Mouse (Mus musculus): ENCODE measurements at regions not wholly inside any gene's neighbourhood (a gene's known extent, or its start where the extent isn't known, plus 50 kb on each side); places are given as distances from the start of the nearest gene placed in this dataset.

DNA sequence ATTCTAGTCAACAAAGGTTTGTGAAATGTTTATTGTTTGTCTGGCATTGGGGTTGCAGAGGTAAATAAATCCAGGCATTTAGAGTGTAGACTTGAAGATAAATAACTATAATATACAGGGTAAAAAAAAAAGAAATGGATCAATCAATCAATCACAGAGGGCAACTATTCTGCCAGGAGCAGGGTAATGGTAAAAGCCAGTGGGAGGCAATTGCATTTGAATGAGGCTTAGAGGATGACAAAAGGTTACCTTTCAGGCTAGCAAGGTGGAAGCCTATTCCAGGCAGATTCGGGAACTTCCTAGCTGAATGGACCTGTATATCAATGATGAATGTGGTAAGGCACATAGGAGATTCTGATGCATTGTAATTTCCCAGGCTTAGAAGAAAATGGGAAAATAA is 557.6 kb downstream of the Cdk5rap2 start:
- no peaks in the 10 kb centered on the region for H3K36me3 ChIP-seq (ENCODE audit: control insufficient read depth, insufficient read depth, low read length)
- H3K27me3 ChIP-seq (ENCODE audit: control insufficient read depth, insufficient read depth, low read length): no peaks in the 10 kb centered on the region
- WGBS: 43% methylated on average over 1 of the region's 1 CpGs
- no peak overlapping the region for H3K27ac ChIP-seq (ENCODE audit: low read depth, low read length)
- H3K9ac ChIP-seq (ENCODE audit: low read length): no peak overlapping the region
- H3K4me2 ChIP-seq: no peak overlapping the region
- no peaks in the 10 kb centered on the region for H3K9me3 ChIP-seq (ENCODE audit: control insufficient read depth, low read length)
- no peak for DNase-seq (ENCODE audit: low spot score, missing footprints)
- ATAC-seq (ENCODE audit: low FRiP score): no peak
- no peaks in the 10 kb centered on the region for H3K4me1 ChIP-seq (ENCODE audit: control insufficient read depth, insufficient read depth, low read length)
- H3K4me3 ChIP-seq (ENCODE audit: low read depth, low read length): no peak overlapping the region

DNA sequence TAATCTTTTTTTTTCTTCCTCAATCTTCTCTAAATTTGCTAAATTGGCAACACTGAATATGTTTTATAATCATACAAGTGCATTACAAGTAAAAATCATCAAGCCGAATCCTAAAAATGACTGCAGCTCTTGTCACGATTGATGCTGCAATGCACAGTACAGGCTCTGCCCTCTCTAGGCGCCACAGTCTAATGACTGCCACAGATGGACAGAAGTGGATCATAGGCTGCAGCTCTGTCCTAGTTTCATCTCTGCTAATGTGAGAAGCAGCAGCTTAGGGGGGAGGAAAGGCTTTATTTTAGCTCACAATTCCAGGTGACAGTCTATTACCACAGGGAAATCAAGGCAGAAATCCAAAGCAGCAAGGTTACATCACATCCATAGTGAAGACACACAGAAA is 560.8 kb downstream of the Cdk5rap2 start:
- no peaks in the 10 kb centered on the region for H3K27me3 ChIP-seq (ENCODE audit: control insufficient read depth, insufficient read depth, low read length)
- H3K27ac ChIP-seq (ENCODE audit: low read depth, low read length): no peak overlapping the region
- H3K4me1 ChIP-seq (ENCODE audit: control insufficient read depth, insufficient read depth, low read length): no peaks in the 10 kb centered on the region
- 87% methylated on average over 3 of the region's 3 CpGs for WGBS
- H3K4me2 ChIP-seq: no peak overlapping the region
- DNase-seq (ENCODE audit: low spot score, missing footprints) (no peak), ATAC-seq (ENCODE audit: low FRiP score) (no peak)
- H3K9ac ChIP-seq (ENCODE audit: low read length): no peak overlapping the region
- no peaks in the 10 kb centered on the region for H3K9me3 ChIP-seq (ENCODE audit: control insufficient read depth, low read length)
- H3K36me3 ChIP-seq (ENCODE audit: control insufficient read depth, insufficient read depth, low read length): no peaks in the 10 kb centered on the region
- H3K4me3 ChIP-seq (ENCODE audit: low read depth, low read length): no peak overlapping the region

DNA sequence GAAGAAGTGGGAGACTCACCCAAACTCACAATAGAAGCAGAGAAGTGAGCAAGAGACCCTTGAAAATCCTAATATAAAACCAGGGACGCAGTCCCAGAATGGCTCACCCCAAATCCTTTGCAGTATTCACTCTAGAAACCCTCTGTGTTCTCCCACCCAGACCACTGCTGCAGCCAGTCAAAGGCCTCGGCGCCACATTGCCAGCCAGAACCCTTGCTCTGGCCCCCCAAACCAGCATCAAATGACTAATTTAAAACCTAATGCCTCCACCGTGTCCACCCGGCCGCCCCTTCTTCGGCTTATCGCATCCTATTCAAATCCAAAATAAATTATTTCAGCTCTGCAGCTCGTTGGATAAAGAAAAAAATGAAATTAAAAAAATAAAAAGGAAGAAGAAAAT is 570.4 kb downstream of the Cdk5rap2 start:
- no peak overlapping the region for H3K27ac ChIP-seq (ENCODE audit: low read depth, low read length)
- no peaks in the 10 kb centered on the region for H3K9me3 ChIP-seq (ENCODE audit: control insufficient read depth, low read length)
- H3K9ac ChIP-seq (ENCODE audit: low read length): no peak overlapping the region
- WGBS: 62% methylated on average over 9 of the region's 9 CpGs
- H3K27me3 ChIP-seq (ENCODE audit: control insufficient read depth, insufficient read depth, low read length): no peaks in the 10 kb centered on the region
- no peak overlapping the region for H3K4me3 ChIP-seq (ENCODE audit: low read depth, low read length)
- peaks cover 4% of the 10 kb centered on the region for H3K4me1 ChIP-seq (ENCODE audit: control insufficient read depth, insufficient read depth, low read length)
- ATAC-seq (ENCODE audit: low FRiP score) (peak; percentile 52), DNase-seq (ENCODE audit: low spot score, missing footprints) (no peak)
- H3K36me3 ChIP-seq (ENCODE audit: control insufficient read depth, insufficient read depth, low read length): no peaks in the 10 kb centered on the region
- no peak overlapping the region for H3K4me2 ChIP-seq

DNA sequence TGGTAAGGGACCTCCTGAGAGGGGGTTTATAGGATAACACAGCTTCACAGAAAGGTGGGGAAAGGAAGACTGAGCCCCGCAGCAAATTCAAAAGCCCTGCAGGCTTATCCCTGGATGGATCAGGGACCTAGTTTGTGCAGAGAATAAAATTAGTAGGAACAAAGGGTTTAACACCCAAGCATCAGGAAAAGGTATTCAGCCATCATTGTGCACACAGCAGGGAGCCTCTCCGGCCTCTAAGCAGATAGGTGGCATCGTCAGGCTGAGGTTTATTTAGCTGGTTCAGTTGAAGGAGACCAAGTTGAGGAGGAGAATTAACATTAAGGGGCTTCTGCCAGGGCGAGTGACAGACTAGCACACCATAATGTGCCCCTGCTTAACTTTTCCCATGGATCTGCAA is 571.3 kb downstream of the Cdk5rap2 start:
- Histone ChIP-seq H3K4me1 (ENCODE audit: control insufficient read depth, insufficient read depth, low read length) (peaks cover 4% of the 10 kb centered on the region), H3K9me3 (ENCODE audit: control insufficient read depth, low read length) (no peaks in the 10 kb centered on the region), H3K27ac (ENCODE audit: low read depth, low read length) (no peak overlapping the region; the same call in 1 of the 2 replicates), H3K4me3 (ENCODE audit: low read depth, low read length) (no peak overlapping the region), H3K9ac (ENCODE audit: low read length) (no peak overlapping the region), H3K4me2 (no peak overlapping the region), H3K27me3 (ENCODE audit: control insufficient read depth, insufficient read depth, low read length) (no peaks in the 10 kb centered on the region), H3K36me3 (ENCODE audit: control insufficient read depth, insufficient read depth, low read length) (no peaks in the 10 kb centered on the region)
- DNase-seq (ENCODE audit: low spot score, missing footprints) (no peak), ATAC-seq (ENCODE audit: low FRiP score) (peak; percentile 48; the same call in 1 of the 2 replicates)
- WGBS: 17% methylated on average over 4 of the region's 4 CpGs

DNA sequence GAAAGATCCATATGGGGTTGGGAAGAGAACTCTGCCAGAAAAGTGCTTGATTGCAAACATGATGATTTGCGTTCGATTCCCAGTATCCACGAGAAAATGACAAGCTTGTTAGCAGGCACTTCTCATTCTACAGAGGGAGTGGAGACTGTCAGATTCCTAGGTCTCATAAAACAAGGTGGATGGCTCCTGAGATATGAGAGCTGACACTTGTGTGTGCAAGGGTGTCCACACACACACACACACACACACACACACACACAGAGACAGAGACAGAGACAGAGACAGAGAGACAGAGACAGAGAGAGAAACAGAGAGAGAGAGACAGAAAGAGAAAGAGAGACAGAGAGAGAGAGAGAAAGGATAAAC is 585.4 kb downstream of the Cdk5rap2 start:
- no peaks in the 10 kb centered on the region for H3K36me3 ChIP-seq (ENCODE audit: control insufficient read depth, insufficient read depth, low read length)
- H3K4me3 ChIP-seq (ENCODE audit: low read depth, low read length): no peak overlapping the region
- ATAC-seq (ENCODE audit: low FRiP score) (peak; percentile 41; the same call in 1 of the 2 replicates), DNase-seq (ENCODE audit: low spot score, missing footprints) (no peak)
- no peaks in the 10 kb centered on the region for H3K9me3 ChIP-seq (ENCODE audit: control insufficient read depth, low read length)
- H3K27ac ChIP-seq (ENCODE audit: low read depth, low read length): peak overlapping the region; percentile 70; the same call in 1 of the 2 replicates
- H3K27me3 ChIP-seq (ENCODE audit: control insufficient read depth, insufficient read depth, low read length): no peaks in the 10 kb centered on the region
- no peak overlapping the region for H3K4me2 ChIP-seq
- 23% methylated on average over 3 of the region's 3 CpGs for WGBS
- H3K9ac ChIP-seq (ENCODE audit: low read length): no peak overlapping the region
- H3K4me1 ChIP-seq (ENCODE audit: control insufficient read depth, insufficient read depth, low read length): peaks cover 18% of the 10 kb centered on the region

DNA sequence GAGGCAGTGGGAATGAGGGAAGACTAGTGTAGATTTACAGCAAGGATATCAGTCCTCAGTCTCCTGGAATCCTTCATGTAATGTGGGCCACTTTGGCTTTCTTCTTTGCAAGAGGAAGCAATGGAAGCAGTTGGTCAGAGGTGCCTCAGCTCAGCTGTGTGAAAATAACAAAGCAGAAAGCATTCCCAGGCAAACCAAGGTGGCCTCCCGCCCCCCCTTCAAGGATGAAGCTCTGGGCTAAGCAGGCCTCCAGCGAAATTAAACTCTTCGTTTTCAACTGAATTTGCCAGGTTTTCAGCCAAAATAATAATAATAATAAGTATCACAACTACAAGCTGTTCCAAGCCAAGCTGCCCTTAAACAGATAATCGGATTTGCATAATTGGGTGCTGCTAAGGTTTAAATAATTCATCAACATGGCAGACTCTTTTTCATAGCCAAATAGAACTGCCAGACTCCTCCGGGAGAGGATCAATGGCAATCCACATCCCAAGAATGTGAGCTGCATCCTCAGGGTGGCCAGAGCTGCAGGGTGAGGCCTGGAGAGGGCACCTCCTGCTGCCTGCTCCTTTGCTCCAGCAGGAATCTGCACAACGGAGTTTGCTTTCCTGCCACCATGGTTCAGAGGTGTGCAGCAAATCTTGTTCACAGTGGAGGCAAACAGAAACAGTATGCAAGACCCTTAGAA is 585.9 kb downstream of the Cdk5rap2 start:
- H3K27ac ChIP-seq (ENCODE audit: low read depth, low read length): peak overlapping the region; percentile 70
- no peak overlapping the region for H3K4me3 ChIP-seq (ENCODE audit: low read depth, low read length)
- H3K9me3 ChIP-seq (ENCODE audit: control insufficient read depth, low read length): no peaks in the 10 kb centered on the region
- peak; percentile 91 for ATAC-seq (ENCODE audit: low FRiP score)
- 6% methylated on average over 6 of the region's 6 CpGs for WGBS
- no peaks in the 10 kb centered on the region for H3K36me3 ChIP-seq (ENCODE audit: control insufficient read depth, insufficient read depth, low read length)
- no peak overlapping the region for H3K4me2 ChIP-seq
- peaks cover 18% of the 10 kb centered on the region for H3K4me1 ChIP-seq (ENCODE audit: control insufficient read depth, insufficient read depth, low read length)
- H3K9ac ChIP-seq (ENCODE audit: low read length): no peak overlapping the region
- peak; percentile 90 for DNase-seq (ENCODE audit: low spot score, missing footprints)
- H3K27me3 ChIP-seq (ENCODE audit: control insufficient read depth, insufficient read depth, low read length): no peaks in the 10 kb centered on the region

DNA sequence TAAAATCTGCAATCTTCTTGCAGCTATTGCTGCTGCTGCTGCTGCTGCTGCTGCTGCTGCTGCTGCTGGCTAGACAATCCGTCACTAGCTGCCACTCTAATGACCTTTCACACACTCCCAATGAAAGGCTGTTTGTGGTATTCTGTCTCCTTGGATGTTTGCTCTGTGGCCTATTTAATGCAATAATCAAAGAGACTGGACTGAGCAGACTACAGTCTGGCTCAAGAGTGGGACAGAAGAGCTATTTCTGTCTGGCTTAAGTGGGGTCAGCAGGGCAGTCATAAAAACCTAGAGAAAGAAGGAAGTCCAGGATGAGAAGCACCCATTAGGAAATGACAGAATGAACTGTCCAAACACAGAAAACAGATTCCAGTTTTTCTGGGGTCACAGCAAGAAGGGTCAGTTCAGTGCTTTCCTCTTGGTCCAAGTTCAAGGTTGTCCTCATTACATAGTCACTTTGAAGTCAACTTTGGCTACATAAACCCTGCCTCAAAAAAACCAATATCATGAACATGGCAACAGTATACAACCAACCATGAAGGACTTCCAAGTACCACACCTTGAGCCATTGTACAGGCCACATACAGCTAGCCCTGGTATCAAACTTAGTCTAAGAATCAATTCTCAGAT is 586.8 kb downstream of the Cdk5rap2 start:
- H3K36me3 ChIP-seq (ENCODE audit: control insufficient read depth, insufficient read depth, low read length): no peaks in the 10 kb centered on the region
- WGBS: 11% methylated on average over 1 of the region's 1 CpGs
- no peaks in the 10 kb centered on the region for H3K9me3 ChIP-seq (ENCODE audit: control insufficient read depth, low read length)
- H3K4me2 ChIP-seq: no peak overlapping the region
- peak overlapping the region; percentile 70 for H3K27ac ChIP-seq (ENCODE audit: low read depth, low read length)
- ATAC-seq (ENCODE audit: low FRiP score) (peak; percentile 67), DNase-seq (ENCODE audit: low spot score, missing footprints) (peak; percentile 85)
- H3K9ac ChIP-seq (ENCODE audit: low read length): no peak overlapping the region
- no peaks in the 10 kb centered on the region for H3K27me3 ChIP-seq (ENCODE audit: control insufficient read depth, insufficient read depth, low read length)
- H3K4me3 ChIP-seq (ENCODE audit: low read depth, low read length): no peak overlapping the region
- peaks cover 18% of the 10 kb centered on the region for H3K4me1 ChIP-seq (ENCODE audit: control insufficient read depth, insufficient read depth, low read length)

DNA sequence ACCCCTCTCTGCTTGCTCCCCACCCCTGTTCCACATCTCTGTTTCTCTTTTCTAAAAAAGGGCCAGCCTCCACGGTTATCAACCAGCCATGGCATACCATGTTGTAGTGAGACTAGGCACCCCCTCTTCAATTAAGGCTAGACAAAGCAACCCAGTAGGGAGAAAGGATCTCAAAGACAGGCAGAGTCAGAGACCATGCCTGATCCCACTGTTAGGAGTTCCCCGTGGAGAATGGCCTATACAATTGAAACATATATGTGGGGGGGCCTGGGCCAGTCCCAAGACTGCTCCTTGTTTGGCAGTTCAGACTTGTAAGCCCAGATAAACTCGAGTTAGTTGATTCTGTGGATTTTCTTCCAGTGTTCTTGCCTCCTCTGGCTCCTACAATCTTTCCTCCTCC is 591.4 kb downstream of the Cdk5rap2 start:
- H3K4me3 ChIP-seq (ENCODE audit: low read depth, low read length): no peak overlapping the region
- no peaks in the 10 kb centered on the region for H3K9me3 ChIP-seq (ENCODE audit: control insufficient read depth, low read length)
- no peak overlapping the region for H3K27ac ChIP-seq (ENCODE audit: low read depth, low read length)
- no peaks in the 10 kb centered on the region for H3K36me3 ChIP-seq (ENCODE audit: control insufficient read depth, insufficient read depth, low read length)
- H3K9ac ChIP-seq (ENCODE audit: low read length): no peak overlapping the region
- ATAC-seq (ENCODE audit: low FRiP score) (peak; percentile 30; the same call in 1 of the 2 replicates), DNase-seq (ENCODE audit: low spot score, missing footprints) (no peak)
- 8% methylated on average over 3 of the region's 3 CpGs for WGBS
- H3K4me1 ChIP-seq (ENCODE audit: control insufficient read depth, insufficient read depth, low read length): peaks cover 9% of the 10 kb centered on the region
- no peak overlapping the region for H3K4me2 ChIP-seq
- no peaks in the 10 kb centered on the region for H3K27me3 ChIP-seq (ENCODE audit: control insufficient read depth, insufficient read depth, low read length)

DNA sequence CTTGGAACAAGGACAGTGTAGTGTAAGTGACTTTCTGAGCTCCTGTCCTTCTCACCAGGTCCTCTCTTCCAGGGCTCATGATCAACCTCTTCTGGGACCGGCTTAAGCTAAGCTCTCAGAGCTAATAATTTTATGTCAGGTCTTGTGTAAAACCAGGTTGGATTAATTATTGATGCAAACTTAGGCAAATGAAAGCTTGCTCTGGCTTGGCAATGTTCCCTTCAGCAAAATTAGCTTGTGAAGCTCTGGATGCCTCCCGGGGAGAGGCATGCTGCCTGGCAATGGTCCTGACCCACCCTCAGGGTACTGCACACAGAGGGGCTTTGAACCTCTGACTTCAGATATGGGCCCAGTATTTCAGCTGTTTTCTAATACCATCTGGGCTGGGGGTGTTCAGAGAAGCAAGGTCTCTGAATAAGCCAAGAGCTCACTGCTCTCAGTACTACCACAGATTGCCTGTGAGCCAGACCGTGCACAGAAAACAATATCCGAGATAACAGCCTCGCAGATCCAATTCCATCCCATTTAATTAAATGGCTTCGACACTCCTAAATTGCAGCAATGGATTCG is 624.7 kb downstream of the Cdk5rap2 start:
- Histone ChIP-seq H3K4me1 (ENCODE audit: control insufficient read depth, insufficient read depth, low read length) (no peaks in the 10 kb centered on the region), H3K9me3 (ENCODE audit: control insufficient read depth, low read length) (no peaks in the 10 kb centered on the region), H3K4me2 (no peak overlapping the region), H3K27ac (ENCODE audit: low read depth, low read length) (no peak overlapping the region), H3K27me3 (ENCODE audit: control insufficient read depth, insufficient read depth, low read length) (no peaks in the 10 kb centered on the region), H3K4me3 (ENCODE audit: low read depth, low read length) (no peak overlapping the region), H3K9ac (ENCODE audit: low read length) (no peak overlapping the region), H3K36me3 (ENCODE audit: control insufficient read depth, insufficient read depth, low read length) (no peaks in the 10 kb centered on the region)
- WGBS: 89% methylated on average over 7 of the region's 7 CpGs
- no peak for DNase-seq (ENCODE audit: low spot score, missing footprints)
- no peak for ATAC-seq (ENCODE audit: low FRiP score)

All from midbrain, embryonic 11.5 days (tissue).